Mouse (Mus musculus) testis, adult 2 months (tissue): Measurements from ENCODE around the gene Osgin1.

Experiments used
- CTCF ChIP-seq: fragments of 200-500 bp; IDR thresholded peaks from 2 replicates; pipeline ENCODE4 v1.5.1; 2012; ENCODE audit warnings: low read depth, mild to moderate bottlenecking, inconsistent platforms, low read length, moderate library complexity; ENCODE audit not compliant: control insufficient read depth, insufficient read depth, insufficient replicate concordance
- POLR2A ChIP-seq: fragments of 200-500 bp; IDR thresholded peaks from 2 replicates; pipeline ENCODE4 v1.6.1; 2012; ENCODE audit warnings: low read depth, mild to moderate bottlenecking, inconsistent platforms, low read length, moderate library complexity; ENCODE audit not compliant: control insufficient read depth

- TF ChIP-seq POLR2A (no peak), CTCF (no peak)
These were observed 8.1 kb downstream of the Osgin1 start for GRCm38 (mm10) chr8:119442013-119442412.
